Mouse (Mus musculus): ENCODE results near the gene Pkp1. TPM values are rescaled to one million over a fixed set of nuclear protein-coding genes. Genes with fewer than 3 reads are reported as not detected.

Gene Pkp1
- total RNA-seq, 2 experiments from 2014 or later, result not detected

DNA sequence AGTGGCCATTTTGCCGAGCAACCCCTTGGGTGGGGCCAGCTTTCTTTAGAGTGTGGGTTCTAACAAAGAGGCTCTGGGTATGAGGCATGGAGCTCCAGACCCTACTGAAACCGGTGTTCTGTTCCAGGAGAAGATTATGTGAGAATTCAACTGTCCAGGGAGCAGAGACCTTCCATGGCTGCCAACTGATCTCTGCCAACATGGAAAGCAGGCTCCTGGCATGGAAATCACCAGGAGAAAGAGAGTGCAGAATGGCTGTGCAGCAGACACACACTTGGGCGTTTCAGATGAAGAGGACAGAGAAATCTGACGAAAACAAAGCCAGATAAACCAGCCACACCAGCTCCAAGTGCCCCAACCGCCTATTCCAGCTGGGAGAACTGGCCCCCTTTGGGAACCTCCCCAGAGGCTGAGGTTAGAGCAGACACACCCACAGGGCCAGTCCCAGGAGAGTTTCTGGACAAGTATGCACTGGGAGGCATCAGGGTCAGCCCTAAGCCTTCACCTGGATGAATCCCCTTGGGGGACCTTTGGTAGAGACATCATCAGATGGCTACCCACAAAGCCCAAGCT, 2.4 kb downstream of the Pkp1 start:
- DNase-seq, result no peak
- intact Hi-C loops (cut with DNase I; ENCODE audit: low total_unique reads), result no loop called here

DNA sequence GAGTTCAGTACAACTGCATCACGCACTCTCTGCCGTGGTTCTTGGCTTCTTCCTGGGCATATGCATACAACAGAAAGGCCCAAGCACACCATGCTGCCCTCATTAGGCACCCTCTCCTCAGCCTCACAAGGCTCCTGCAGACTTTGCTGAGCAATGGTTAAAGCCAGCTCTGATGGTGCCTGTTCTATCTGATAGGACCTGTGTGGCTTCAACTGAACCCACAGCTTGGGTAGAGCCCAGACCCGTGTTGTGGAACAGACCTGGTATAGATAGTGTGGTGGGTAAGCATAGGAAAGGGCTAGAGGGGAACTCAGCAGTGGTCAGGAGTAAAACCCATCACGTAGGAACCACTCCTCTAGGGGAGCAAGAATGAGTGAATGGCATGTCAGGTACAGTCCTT, 5.3 kb downstream of the Pkp1 start:
- DNase-seq, result no peak
- intact Hi-C loops (cut with DNase I; ENCODE audit: low total_unique reads), result no loop called here

DNA sequence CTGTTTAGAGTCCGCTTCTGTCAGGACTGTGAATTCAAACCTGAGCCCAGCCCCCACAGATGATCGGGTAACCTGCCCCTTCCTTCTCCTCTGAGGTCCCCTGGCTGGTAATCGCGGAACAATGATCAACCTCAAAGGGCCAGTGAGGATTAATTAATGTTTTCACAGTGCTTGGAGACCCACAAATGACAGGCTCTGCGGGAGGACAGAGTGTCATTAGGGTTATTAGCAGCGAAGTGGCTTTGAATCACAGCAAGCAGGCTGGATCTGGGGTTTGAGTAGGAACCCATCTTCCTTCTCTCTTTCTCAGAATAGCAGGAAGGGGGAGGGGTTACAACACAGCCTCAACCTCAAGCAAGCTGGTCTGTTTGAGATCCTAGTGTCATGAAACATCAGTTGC, 9.6 kb downstream of the Pkp1 start:
- intact Hi-C loops (cut with DNase I; ENCODE audit: low total_unique reads), result no loop called here
- no peak for DNase-seq

DNA sequence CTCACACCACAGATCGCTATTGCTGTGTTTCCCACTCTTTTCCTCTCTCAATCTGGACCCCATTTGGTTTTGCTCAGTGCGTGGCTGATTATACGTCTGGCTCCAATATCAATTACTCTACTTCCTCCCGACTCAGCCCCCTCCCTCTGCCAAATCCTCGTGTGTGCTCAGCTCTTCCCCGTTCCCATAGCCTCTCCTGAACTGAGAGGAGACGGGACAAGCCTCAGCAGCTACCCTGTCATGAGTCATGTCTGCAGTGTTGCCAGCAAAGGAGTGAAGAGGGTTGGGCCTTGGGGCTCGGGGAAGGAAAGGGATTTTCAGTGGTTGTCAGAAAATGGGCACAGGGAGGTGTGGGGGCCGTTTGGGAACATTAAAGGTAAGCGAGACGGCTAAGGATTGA, 12.3 kb downstream of the Pkp1 start:
- intact Hi-C loops (cut with DNase I; ENCODE audit: low total_unique reads), result no loop called here
- peak; percentile 29 for DNase-seq

DNA sequence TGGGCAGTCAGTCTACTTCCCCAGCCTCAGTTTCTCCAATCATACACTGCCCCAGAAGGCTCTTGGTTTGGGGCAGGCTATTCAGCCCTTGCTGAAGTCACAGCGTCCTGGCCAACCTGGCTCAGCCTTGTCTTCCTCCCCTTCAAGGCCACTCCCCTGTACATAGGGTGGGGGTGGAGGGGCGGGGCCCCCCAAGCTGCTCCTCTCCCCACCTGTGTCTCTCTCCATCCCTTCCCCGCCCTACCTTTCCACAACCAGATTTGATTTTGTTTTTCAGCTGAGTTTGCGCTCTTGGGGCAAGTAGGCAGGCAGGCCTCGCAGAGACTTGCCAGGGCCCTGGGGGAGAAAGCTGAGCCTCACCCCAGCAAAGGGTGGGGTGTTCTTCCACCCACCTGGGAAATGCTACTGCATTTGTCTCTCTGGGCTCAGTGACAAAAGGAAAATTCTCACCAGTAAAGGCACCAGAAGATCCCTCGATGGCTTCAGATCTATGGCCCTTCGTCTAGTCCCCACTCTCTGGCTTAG, 19.0 kb downstream of the Pkp1 start:
- no peak for DNase-seq
- intact Hi-C loops (cut with DNase I; ENCODE audit: low total_unique reads), result no loop called here

DNA sequence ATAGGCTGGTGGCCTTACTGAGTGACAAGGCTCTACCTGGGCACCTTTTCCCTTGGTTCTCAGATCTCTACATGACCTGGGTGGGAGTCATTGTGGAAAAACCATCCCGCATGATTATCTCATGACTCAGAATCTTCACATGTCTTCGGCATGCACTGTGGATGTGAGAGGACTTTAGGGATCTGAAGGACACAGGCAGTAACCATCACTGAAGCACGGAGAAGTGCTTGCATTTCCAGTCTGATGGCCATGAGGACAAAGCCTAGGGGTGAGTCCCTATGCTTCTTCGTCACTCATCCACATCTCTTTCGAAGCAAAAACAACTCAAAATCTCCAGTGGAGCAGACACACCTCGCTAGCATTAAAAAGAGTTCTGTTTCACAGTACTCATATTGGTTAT, 19.7 kb downstream of the Pkp1 start:
- DNase-seq, result no peak
- intact Hi-C loops (cut with DNase I; ENCODE audit: low total_unique reads), result no loop called here

DNA sequence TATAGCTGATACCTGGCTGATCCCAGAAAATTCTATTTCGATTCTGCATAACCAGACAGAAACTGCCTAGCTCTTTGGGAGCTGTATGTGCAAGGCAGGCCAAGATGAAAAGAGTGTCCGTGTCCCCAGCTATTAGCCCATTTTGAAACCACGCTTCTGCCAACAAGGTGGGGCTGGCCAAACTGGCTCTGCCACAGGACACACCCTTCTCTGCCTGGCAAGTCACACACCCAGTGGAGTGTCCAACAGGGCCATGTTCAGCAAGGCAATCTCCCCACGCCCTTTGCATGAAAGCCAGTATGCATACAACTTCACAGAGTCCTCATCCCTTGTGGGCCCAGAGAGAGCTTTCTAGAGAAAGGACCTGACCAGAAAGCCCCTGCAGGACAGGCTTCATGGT, 23.6 kb downstream of the Pkp1 start:
- intact Hi-C loops (cut with DNase I; ENCODE audit: low total_unique reads), result no loop called here
- no peak for DNase-seq

DNA sequence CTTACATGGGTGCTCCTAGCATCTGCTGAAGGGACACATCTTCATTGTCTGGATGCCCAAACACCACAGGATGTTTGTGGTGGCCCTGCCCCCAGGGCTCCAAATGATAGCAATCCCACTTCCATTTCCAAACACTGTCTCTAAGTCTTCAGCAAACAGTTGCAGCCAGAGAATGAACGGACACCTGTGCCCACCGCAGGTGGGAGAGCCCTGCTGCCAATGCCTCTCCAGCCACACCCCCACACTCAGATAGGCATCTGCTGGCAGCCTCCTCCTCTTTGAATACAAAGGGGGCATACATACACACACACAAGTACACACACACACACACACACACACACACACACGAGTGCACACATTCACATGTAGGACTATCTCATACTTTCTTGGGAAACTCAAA, 25.6 kb downstream of the Pkp1 start:
- intact Hi-C loops (cut with DNase I; ENCODE audit: low total_unique reads), result no loop called here

DNA sequence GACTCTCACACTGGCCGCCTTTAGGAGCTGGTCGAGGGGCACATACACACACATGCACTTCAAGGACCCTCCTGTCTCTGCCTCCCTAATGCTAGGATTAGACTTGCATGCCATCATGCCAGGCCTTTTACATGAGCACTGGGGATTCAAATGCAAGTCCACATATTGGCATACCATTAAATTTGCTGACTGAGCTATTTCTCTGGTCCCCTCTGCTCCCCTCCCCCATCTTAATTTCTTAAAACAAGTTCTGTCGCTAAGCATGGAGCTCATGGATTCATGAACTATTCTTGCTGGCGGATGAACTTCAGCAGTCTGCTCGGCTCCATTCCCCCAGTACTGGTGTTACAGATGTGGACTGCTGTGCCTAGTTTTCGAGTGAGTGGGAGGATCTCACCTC, 26.2 kb downstream of the Pkp1 start:
- intact Hi-C loops (cut with DNase I; ENCODE audit: low total_unique reads), result no loop called here
- no peak for DNase-seq

More for the DNA sequence above, 25.6 kb downstream of the Pkp1 start:
- DNase-seq, result no peak

DNA sequence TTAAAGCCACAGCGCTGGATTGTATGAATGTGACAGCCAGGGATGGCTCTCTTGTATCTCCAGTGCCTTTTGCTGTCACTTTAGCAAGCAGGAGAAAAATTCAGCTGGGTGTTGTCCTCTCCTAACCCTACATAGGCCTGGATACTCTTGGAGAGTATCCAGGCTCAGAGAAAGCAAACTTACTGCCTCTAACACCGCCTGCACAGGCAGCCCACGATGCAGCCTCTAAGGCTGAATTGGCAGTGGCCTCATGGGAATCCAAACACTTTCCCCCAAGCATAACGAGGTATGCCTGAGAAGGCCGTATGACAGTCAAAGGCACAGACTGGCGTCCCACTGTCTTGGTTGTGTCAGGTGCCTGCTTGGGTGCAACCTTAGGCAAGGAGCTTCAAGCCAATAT, 26.8 kb downstream of the Pkp1 start:
- no peak for DNase-seq
- intact Hi-C loops (cut with DNase I; ENCODE audit: low total_unique reads), result no loop called here

DNA sequence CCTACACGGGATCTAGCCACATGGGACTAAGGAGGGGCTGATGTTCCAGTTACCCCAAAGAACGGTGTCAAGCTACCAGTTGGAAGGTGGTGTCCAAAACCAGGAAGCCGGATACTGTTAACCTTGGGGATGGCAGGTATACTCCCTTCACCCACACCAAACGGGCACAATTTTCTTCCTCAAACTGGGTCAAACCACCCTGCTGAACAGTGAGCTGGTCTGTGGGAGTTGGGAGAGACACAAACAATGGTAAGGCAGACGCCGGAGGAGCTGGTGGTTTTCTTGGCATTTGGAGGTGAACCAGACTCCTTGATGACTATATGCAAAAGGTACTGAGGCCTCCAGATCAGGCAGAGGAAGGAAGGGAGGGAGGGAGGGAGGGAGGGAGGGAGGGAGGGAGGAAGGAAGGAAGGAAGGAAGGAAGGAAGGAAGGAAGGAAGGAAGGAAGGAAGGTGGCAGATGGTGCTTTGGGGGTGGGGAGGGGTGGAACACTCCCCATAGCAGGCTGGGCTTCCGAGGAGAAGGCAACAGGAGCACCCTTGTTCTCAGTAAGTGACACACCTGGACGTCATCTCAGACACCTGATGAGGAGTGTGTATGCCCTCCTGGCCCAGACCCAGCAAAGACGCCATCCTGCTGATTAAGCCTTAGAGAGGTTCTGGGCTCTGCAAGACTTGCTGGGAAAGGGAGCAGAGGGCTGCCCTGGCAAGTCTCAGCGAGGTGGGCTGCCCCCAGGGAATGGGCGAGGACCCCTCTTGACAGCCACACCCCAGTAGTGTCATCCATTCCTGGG, 27.4 kb downstream of the Pkp1 start:
- intact Hi-C loops (cut with DNase I; ENCODE audit: low total_unique reads), result no loop called here
- DNase-seq, result no peak

DNA sequence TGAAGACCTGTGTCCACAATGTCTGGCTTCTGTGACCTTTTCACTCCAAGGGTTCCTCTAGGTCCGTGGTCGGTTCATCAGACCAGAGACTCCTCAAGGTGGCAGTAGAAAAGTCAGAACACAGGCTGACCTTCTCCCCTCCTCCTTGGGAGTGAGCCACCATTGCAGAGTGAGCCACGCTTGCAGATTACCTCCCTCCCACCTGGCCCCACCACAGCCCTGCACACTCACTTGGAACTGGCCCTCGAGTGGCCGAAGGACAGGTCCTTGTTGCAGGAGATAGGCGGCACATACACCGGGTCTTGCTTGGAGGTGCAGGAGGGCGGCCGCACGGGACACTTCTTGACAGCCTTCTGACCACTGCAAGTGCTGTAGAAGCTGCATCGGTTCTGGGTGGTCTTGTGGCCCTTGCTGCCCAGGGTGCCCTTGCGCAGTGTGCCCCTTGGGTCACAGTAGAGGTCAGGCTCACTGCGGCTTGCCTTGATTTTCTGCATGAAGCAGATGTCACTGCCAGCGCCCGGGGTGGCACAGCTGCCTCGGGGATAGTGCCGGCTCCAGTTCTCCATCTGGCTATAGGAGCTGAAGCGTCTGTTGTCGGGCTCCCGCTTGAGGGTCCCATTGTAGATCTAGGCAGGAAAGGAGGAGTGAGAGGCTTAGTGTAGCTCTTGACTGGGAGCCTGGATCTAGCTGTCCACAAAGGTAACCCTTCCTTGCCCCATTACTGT, 29.4 kb downstream of the Pkp1 start:
- DNase-seq, result no peak
- intact Hi-C loops (cut with DNase I; ENCODE audit: low total_unique reads), result no loop called here

DNA sequence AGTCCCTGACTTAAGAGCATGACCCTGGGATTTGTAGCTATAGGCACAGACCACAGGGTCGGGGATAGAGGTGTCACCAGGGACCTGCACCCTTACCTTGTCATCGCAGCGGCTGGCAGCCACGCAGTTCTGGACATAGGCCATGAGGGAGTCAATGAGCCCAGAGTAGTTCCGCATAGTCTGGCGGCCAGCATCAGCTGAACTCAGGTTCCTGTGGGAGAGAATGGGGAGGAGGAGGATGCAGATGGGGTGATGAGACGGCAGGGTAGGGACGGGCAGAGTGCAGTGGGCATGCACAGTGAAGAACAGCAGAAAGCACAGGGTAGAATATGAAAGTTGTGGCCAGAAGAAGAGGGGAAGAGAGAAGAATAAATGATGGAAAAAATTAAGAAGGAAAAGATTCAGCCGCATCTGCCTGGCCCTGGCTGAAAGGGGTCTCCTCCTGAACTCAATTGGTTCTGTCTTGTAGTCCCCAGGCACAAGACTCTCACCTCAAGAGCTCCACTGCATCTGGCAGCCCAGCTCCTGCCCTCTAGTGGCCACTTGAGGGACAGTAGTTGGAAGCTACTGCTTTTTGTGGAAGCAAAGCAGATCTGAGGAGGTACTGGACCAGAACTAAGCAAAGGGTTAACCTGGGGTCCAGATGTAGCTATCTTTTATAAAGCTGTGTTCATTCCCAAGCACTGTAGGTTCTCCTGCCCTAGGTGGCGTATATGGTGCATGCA, 36.5 kb downstream of the Pkp1 start:
- peak; percentile 67 for DNase-seq
- intact Hi-C loops (cut with DNase I; ENCODE audit: low total_unique reads), result no loop called here

DNA sequence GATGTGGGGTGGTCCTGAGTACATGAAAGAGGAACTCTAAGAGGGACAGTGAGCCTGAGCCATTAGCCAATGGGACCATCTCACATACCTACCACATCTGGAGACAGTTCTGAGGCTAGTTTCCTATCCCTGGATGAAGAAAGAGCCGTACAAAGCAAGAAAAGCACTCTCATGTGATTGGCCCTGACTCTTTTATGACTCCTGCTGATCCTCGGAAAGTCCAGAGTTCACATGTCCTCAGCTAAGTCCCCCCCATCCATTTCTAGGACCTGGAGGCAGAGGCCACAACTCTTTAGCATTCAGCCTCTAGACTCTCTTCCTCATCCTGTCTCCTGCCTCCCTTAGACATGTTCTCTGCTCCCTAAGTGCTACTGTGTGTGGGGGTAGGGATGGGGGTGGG, 41.8 kb downstream of the Pkp1 start:
- intact Hi-C loops (cut with DNase I; ENCODE audit: low total_unique reads), result no loop called here
- DNase-seq, result no peak

DNA sequence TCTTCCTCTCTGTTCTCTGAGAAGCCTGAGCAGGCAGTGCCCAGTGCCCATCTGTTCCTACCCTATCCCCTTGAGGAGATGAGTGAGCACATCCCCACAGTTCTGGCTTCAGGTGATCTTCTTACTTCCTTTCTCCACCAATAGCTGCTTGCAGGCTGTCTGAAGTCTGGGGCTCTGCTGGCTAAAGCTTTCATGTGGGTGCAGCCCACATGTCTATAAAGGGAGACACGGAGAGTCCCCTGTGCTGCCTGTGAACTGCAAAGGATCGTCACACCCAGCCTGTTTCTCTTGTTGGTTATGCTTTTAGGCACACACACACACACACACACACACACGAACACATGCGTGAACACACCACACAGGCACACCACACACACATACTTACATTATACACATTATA, 46.0 kb downstream of the Pkp1 start:
- intact Hi-C loops (cut with DNase I; ENCODE audit: low total_unique reads), result no loop called here

DNA sequence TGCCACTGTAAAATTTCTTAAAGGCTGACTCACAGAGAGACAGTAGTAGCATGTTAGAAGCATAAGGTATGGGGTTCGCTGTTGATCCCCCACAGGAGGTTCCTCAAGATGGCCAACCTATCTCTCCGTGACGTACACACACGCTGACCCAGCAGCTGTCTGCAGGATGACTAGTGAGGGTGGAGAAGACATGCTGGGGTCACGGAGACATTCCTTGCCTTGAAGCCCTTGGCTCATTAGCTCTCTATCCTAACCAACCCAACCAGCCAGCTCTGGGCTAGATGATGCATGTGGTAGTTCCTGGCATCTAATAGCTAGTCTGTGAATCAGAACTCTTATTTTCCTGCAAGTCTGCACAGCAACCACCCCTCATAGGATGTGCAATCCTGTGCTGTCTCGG, 50.4 kb downstream of the Pkp1 start:
- intact Hi-C loops (cut with DNase I; ENCODE audit: low total_unique reads), result no loop called here
- DNase-seq, result no peak

More for the DNA sequence above, 46.0 kb downstream of the Pkp1 start:
- DNase-seq, result no peak

DNA sequence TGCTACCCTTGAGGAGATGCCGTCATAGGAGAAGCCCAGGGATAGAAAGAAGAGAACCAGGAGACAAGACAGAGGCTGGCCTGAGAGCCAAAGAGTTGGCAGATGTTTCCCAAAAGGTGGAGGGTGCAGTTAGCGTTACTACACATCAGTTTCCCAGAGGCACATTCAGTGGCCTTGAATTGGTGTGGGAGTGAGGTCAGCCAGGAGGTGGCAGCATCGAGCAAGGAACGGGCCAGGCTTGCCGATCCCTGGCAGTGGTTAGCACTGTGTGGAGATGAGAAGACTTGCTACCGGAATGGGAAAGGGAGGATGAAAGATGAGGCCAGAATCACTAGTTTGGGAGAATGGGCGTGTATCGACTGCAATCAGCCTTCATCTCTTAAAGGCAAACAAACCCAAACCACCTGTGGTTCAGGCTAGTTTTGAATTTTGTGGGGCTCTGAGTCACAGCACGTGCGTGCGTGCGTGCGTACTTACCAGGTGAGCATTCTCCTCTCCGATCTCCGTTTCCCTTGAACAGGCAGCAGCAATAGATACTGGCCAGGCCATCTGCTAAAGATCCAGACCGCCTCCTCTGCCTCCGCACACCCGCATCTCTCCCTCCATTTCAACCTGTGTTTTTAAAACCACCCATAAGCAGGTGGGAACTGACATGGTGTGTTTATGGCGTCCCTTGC, 53.4 kb downstream of the Pkp1 start:
- peak; percentile 87 for DNase-seq
- intact Hi-C loops (cut with DNase I; ENCODE audit: low total_unique reads), result loop anchor here (2.0 kb wide), 1 partner anchor 79 kb away; no protein-coding TSS in a partner anchor

DNA sequence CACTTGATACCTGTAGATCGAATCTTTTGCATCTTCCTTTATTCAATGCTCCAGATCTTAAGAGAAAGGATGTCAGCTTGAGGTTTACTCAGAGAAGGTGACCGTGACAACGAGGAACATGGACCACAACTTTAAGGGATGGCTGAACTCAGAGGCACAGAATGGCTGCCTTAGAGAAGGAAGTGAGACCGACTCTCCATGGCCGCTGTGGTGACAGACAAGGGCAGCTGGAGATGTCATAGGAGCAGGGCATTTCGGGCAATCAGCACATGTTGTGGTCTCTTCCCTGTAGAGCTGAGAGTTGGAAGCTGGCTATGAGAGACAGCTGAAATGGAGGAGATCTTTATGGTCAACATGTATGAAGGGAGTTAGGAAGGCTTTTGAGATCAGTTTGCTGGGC, 54.2 kb downstream of the Pkp1 start:
- DNase-seq, result no peak
- intact Hi-C loops (cut with DNase I; ENCODE audit: low total_unique reads), result no loop called here

DNA sequence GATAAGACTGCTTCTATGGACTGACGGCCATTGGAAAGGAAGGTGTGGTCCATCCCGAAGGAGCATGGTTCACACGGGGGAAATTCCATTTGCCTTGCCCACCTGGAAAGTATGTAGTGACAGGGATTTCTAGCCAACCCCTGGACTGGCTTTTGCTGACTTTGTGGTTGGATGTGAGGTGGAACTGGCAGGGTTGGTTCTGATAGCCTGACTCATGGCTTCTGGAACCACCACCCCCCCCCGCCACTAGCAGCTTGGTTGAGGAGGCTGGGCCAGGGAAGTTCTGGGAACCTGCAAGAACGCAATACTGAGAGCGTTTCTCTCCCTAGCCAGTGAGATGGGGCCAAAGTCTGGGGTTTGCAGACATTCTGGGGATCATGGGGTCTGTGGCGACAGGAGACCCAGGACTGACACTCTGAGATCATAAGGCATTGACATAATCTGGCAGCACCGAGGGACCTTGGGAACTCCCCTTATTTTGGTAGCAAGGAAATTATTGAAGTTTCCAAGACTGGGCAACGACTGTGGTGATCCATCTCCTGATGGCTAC, 55.1 kb downstream of the Pkp1 start:
- intact Hi-C loops (cut with DNase I; ENCODE audit: low total_unique reads), result no loop called here
- no peak for DNase-seq
